Mouse (Mus musculus): ENCODE data around the gene 2810408A11Rik.

Gene 2810408A11Rik

DNA sequence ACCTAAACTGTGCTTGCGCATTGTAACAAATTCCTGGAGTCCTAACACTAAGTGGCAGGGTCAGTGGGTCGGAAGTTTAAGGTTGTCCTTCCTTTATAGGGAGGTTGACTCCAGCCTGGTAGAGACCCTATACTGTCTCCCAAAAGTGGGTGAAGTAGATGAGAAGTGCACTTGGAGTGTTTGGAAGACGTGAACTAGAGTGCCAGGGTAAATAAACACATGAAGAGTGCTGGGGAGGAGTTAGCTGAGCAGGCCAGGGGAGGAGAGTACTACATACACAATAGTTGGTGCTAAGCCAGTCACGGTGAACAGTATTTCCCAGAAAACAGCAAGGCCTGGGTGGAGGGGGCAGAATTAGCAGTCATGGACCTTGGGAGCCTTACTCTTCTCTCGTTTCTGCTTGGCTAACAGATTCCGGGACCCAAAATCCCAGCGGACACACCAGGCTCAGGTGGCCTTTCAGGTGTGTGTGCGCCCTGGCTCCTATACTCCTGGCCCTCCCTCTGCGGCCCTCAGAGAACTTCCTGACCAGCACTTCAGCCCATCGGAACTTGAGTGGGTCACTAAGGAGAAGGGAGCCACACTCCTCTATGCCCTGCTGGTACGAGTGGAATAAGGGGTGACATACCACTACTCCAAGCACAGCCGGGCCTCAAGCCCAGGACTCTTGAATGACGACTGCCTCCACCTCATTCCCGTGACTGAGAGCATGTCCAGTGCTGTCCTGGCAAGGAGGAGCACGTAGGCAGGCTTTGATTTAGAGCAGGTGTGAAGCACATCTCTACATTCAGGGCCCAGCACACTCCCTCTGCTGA is 12.1 kb upstream of the 2810408A11Rik start:
- ATAC-seq (ENCODE audit: low TSS enrichment), result no peak

DNA sequence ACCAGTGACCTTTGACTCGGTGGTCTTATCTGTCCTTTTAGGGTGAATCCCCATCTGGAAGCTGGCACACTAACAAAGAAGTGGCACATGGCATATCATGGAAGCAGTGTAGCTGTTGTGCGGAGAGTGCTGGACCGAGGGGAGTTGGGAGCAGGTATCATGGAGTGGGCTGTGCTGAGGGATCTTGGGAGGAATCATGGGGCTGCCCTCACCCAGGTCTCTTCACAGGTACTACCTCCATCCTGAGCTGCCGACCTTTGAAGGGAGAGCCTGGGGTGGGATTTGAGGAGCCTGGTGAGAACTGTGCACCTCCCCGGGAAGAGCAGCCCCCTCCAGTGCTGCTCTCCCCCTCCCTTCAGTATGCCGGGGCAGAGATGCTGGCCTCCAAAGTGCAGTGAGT is 10.9 kb upstream of the 2810408A11Rik start:
- ATAC-seq (ENCODE audit: low TSS enrichment), result no peak

DNA sequence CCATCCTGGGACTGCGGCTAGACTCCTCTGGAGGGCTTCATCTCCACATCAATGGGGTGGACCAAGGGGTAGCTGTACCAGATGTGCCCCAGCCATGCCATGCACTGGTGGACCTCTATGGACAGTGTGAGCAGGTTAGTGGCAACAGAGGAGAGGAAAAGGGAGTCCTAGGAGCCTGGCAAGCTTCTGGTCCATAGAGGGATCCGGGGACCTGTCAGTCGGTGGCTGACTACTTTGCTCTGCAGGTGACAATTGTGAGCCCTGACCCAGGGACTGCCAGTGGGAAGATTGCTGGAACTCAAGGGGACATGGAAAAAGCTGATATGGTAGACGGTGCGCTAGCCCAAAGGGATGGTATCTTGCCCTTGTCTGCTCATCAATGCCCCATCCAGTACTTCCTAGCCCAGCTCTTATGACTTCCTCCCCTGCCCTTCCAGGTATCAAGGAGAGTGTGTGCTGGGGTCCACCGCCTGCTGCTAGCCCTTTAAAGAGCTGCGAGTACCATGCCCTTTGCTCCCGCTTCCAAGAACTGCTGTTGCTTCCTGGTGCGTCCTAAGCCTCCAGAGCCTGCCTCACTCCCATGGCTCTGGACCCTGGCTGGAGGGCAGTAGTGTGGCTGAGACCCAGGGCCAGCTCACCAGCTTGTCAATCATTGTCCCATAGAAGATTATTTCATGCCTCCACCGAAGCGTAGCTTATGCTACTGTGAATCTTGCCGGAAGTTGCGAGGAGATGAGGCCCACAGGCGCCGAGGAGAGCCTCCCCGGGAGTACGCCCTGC is 10.2 kb upstream of the 2810408A11Rik start:
- no peak for ATAC-seq (ENCODE audit: low TSS enrichment)

DNA sequence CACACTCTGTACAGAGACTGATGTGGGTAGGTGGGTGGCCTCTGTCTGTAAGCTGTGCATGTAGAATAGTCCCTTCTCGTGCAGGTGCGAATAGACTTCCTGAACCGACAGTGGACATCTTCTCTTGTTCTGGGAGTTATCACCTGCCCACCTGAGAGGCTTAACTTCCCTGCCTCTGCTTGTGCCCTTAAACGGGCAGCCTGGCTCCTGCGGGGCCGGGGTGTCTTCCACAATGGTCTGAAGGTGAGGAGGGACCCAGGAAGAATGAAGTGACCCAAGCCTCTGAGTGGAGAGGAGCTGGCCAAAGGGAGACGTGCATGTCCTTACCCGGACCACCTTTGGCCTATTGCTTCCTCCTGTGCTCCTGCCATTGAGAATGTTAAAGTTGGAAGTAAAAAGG is 9.4 kb upstream of the 2810408A11Rik start:
- no peak for ATAC-seq (ENCODE audit: low TSS enrichment)

DNA sequence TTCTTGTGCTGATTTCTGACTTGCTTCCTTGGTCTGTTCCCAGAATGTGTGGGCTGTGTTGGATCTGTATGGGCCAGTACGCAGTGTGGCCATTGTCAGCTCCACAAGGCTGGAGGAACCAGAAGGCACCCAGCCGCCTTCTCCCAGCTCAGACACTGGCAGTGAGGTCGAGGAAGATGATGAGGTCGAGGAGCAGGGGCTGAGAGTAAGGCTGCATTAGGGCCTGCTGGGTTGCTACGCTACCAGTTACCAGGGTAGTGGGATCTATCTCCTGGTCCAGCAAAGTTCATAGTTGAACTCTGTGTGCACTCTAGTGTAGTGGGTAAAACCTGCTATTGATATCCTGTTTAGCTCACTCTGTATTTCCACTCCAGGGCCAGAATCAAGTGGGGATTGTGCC is 8.4 kb upstream of the 2810408A11Rik start:
- no peak for ATAC-seq (ENCODE audit: low TSS enrichment)

DNA sequence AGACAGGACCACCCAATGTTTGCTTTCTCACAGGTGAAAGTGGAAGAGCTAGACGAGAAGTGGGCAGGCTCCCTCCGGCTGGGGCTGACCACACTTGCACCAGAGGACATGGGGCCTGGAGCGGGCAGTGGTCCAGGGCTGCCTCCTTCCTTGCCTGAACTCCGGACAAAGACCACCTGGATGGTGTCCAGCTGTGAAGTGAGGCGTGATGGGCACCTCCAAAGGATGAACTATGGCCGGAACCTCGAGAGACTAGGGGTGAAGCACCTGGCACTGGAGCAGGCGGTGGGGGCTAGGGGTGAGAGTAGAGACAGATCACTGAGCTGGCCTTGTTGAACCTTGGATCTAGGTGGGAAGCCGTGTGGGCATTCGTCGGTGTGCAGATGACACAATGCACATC is 7.9 kb upstream of the 2810408A11Rik start:
- ATAC-seq (ENCODE audit: low TSS enrichment), result no peak

DNA sequence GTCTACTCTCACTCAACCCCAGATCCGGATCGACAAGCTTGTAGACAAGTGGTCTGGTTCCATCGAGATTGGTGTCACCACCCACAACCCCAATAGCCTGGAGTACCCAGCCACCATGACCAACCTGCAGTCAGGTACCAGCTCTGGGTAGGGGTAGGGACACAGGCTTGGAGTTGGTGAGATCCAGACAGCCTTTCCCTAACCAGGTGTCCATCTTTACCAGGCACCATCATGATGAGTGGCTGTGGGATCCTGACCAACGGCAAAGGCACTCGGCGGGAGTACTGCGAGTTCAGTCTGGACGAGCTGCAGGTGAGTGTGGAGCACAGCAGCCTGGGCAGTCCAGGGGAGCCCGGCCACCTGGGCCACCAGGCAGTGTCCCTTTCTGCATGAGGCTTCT is 3.5 kb upstream of the 2810408A11Rik start:
- no peak for ATAC-seq (ENCODE audit: low TSS enrichment)

DNA sequence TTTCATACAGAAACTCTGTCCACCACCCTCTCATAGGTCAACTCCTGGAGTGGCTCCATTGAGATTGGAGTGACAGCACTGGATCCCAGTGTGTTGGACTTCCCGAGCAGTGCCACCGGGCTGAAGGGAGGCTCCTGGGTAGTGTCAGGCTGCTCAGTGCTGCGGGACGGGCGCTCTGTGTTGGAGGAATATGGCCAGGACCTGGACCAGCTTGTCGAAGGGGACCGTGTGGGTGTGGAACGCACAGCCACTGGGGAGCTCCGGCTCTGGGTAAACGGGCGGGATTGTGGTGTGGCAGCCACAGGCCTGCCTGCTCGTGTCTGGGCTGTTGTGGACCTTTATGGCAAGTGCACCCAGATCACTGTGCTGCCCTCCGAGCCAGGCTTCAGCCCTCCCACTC is 2.2 kb upstream of the 2810408A11Rik start:
- no peak for ATAC-seq (ENCODE audit: low TSS enrichment)

DNA sequence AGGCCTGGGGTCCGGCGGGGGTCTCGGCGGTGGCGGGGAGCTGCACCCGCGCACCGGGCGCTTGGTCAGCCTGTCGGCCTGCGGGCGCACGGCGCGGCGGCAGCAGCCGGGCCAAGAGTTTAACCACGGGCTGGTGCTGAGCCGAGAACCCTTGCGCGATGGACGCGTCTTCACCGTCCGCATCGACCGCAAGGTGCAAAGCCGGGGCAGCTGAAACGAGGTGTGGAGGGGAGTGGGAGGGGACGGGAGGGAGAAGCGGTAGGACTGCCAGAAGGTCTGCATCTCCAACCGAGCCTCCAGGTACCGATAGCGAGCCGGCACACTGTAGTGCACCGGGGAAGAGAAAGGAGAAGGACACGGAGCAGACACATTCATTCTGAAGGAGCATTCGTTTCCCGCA is 1.2 kb upstream of the 2810408A11Rik start:
- no peak for ATAC-seq (ENCODE audit: low TSS enrichment)

DNA sequence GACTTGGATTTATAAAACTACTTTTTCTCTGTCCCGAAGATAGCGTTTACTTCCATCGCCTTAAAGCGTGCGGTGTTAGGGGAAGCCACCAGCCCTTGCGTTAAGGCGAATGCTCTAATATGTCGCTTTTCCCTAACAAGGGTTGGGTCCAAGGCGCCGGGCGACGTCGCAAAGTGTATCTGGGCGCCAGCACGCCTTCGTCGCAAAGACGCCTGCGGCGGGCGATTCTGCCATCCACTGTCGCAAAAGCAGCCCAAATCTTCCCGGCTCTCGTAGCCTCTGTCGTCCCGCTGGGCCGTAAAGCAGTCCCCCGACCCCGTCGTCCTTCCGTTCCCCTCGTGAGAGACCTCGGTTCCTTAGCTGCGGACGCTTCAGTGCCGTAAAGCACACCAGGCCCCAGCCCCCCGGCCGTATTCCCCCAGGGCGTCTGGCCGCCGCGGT is 639 bp upstream of the 2810408A11Rik start:
- ATAC-seq (ENCODE audit: low TSS enrichment), result peak; percentile 79

DNA sequence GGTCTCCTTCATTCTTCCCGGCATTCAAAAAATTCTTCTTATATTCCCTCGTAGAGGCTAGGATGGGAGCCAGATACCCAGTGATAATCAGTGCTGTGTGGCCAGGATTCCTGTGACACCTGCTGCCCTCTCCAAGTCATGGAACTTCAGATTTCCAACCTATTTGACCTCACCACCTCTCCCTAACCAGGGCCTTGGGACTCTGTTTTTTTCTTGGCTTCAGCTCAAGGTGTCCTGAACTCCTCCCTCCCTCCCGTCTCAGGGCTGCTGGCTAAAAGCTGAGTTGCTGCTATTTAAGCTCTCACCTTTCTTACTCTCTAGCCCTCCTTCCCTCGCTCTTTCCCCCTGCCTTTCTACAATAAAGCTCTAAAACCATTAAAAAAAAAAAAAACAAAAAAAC is 917 bp downstream of the 2810408A11Rik start:
- no peak for ATAC-seq (ENCODE audit: low TSS enrichment)

DNA sequence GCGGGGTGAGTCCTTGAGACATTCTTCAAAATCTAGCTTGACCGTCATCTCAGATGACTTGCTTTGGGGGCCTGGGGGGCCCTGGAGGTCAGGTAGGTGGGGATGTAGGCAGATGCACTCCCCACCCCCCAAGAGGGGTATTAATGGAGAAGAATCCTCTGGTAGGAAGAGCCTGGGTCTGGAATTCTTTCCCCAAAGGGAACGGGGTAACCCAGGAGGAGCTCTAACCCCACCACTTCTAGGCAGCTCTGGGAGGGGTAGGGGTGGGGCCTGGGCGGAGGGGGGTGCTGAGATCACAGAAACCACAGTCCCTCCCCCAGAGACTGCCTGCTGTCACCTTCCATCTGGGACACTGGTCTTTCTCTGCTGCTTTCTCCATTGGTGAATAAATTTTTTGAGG is 5.5 kb downstream of the 2810408A11Rik start, which contains the start of gene Acap1:
Gene Acap1 (minus strand): TSS at position 249 of the 400 bp plus-strand sequence.
- ATAC-seq (ENCODE audit: low TSS enrichment), result no peak

DNA sequence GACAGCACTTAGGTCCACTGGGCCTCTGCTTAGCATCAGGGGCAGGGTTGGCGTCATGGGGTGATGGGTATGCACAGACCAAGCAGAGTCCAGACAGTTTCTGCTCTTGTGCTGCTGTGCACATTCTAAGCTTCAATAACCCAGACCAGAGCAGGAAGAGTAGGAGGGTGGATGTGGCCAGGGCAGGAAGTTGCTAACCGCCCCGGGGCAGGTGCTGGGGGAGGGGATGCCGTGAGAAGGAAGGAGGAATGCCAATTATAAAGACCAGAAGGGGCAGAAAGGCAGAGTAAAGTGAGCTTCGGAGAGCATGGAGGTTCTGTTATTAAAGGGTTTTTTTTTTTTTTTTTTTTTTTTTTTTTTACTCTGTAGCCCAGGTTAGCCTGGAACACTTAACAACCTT is 6.1 kb downstream of the 2810408A11Rik start:
- ATAC-seq (ENCODE audit: low TSS enrichment), result no peak

DNA sequence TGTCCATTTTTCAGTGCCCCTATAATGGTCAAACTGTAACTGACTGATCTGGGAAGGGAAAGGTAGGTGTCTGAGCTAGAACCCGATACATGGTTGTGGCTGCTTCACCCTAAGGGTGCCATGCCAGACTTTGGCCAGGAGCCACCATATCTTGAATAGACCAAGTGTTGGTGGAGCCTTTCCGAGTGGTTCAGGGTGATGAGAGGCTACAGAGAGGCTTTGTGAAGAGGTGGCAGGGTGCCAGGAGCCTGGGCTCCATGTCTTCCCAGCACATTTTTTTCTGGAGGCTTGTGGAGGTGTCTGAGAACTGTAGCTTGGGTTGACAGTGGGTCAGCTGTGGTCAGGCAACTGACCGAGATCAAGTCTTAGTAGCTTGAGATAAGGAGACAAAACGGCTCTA is 9.3 kb downstream of the 2810408A11Rik start:
- ATAC-seq (ENCODE audit: low TSS enrichment), result no peak

DNA sequence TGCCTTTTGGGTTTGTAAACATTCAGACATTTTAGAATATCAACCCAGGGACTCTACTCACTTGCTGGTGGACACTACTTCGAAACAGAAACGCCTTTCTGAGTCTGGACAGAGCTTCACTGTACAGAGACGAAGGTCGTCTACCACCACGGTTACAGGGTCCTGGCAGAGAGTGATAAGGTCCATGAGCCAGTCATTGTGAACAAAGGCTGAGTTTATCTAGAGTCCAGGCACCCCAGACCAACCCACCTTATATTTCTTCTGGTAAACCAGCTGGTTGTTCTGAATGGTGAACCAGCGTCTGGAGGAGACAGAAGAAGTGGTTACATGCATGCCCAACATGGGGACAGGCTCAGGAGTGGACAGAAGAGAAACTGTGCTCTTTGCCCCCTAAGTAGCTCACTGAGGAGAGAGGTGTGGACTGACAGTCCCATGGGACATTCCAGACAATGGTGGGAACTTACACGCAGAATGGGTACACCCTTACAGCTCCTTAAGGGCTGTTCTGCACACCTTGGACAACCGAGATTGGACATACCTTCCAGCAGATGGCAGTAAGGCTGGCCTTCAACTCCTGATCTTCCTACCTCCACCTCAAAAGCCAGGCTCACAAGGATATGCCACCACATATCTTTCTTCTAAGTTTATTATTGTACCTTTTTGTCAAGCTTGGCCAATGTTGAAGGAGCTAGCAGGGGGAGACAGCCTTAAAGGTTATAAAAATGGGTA is 13.7 kb downstream of the 2810408A11Rik start:
- ATAC-seq (ENCODE audit: low TSS enrichment), result no peak

DNA sequence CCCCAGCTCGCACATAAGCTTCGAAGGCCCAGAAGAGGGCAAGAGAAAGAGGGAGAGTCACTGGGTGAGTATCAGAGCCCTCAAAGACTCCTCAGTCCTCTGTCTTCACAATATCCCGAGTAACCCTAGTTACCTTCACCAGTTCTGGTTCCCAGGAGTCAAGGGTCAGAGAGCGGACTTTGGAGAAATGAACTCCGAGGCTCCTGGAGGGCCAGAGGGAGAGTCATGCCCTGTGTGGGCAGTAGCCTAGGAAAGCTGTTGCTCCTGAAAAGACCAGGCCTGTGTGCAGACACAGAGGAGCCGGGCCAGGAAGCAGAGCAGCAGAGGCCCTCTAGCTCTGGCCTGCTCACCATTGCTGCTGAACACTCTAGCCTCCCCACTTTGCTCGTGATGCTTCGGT is 16.1 kb downstream of the 2810408A11Rik start:
- no peak for ATAC-seq (ENCODE audit: low TSS enrichment)

DNA sequence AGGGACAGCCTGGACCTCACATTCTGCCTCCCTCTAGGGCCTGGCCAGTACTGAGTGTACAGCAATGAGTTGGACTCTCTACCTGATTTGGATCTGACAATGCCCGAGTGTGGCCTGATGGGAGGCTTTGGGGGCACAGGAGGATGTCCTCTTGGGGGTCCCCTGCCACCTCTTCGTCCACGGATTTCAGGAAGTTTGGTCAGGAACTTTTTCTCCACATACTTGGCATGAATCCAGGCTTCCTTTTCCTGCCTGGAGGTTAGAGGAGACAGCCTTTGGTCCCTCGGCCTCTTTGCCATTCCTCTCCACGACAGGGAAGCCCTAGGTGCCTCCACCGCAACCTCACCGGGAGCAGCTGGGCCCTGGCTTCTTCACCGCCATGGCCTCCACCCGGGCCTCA is 16.5 kb downstream of the 2810408A11Rik start:
- no peak for ATAC-seq (ENCODE audit: low TSS enrichment)

DNA sequence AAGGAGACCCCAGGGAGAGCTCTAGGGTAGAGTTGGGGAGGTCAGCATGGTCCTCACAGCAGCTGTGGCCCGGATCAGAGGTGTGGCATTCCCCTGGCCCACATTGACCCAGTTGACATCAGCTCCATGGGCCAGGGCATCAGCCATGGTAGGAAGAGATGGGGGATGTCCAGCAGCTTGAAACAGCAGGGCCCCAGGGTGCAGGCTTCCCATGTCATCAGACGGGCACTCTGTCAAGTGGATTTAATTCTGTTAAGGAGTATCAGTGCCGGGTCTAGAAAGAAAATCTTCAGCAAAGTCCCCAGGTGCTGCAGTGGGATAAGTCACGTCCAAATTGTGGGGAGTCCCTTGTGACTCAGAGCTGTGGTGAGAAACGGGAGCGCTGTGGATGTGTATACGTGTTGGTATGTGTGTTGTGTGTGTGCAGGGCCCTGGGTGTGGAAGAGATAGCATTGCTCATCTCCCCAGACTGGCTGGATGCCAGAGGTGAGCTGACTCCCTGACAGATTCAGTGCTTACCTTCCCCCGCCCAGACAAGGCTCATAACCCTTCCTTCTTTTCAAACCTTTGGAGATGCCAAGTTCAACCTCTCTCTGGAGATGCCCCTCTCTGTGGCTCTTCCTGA is 17.1 kb downstream of the 2810408A11Rik start:
- ATAC-seq (ENCODE audit: low TSS enrichment), result no peak

DNA sequence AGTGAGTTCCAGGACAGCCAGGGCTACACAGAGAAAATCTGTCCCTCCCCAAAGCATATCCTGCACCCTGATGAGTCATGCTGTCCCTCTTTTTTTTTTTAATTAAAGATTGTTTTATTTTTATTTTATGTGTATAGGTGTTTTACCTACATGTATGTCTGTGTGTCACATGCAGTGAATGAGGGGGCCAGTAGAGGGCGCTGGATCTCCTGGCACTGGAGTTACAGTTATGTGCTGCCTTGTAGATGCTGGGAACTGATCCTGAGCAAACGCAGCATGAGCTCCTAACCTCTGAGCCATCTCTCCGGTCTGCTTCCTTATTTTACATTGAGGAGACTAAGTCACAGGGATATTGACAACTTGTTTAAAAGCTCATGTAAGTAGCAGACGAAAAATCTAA is 17.7 kb downstream of the 2810408A11Rik start:
- ATAC-seq (ENCODE audit: low TSS enrichment), result no peak

DNA sequence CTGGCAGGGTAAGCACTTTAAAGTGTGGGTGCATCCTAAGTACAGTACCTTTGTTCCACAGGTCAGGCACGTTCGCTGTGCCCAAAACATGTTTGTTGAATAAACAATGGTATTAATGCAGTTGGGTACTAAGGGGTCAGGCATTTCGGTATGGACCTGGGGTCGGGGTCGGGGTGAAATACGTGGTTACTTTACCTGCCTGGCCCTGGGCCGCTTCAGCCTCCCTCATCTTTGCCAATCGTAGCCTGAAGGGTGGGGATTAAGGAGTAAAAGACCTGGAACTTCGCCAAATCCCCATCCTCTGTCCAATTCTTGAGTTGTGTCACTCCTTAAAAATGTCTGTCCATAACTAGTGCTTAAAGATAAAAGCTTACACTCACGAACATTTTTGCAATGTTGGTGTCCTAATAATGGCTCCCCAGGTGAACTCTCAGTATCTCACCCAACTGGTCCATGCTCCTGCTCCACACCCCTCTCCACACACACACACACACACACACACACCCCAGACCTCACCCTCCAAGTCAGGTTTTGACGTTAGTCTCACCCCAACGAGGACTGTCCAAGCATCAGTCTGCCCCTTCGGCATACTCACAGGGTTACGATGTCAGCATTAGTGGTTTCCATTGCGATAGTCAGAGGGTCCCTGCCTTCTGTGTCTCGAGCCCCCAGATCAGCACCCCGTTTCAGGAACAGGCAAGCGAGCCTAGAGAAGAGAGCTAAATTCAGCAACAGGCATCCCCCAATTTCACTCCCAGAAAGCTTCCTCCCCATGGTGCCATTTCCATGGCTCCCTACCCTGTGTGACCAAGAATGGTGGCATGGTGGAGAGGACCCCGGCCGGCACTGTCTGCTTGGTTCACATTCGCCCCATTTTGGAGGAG is 18.8 kb downstream of the 2810408A11Rik start:
- ATAC-seq (ENCODE audit: low TSS enrichment), result no peak
